Mouse (Mus musculus): ENCODE data around the gene Rnf145.

DNA sequence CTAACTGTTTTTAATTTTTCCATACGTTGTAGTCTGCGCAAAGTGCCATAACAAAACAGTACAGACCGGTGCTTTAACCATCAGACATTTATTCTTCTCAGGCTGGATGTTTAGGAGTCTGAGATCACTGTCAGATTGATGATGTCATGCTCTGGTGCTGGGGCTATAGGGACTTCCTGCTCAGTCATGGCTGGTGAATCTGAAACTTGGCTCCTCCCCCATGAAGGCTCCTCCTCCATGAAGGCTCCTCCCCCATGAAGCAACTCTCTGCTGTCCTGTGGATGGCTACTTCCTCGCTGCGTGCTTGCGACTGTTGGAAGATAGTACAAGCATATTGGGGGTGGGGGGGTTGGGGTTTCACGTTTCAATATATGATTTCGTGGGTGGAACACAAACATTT lies 88.1 kb downstream of the Rnf145 start:
- TF ChIP-seq EP300 (optimal IDR thresholded peaks at IDR 0.05) = no peak
- TF ChIP-seq CTCF (IDR thresholded peaks at IDR 0.05; ENCODE audit: low read depth) = no peak
